Mouse (Mus musculus) megakaryocyte-erythroid progenitor cell, adult 5-6 weeks (primary cell): ENCODE results near the gene Eva1c. TPM values are rescaled to one million over a fixed set of nuclear protein-coding genes. Genes with fewer than 3 reads are reported as not detected.
A peak's percentile ranks its signal among the peaks of the same experiment; 100 is the strongest.
"Not testable (repeated sequence)": the region's sequence is repeated elsewhere in the genome, so short reads cannot be mapped to it uniquely, and the experiment has no call there.

Experiments used
- ATAC-seq: replicated peaks from 2 replicates; pipeline ENCODE4 v1.8.0; 2016; ENCODE audit warnings: mild to moderate bottlenecking, inconsistent platforms; ENCODE audit not compliant: severe bottlenecking, poor library complexity, low FRiP score, low TSS enrichment
- total RNA-seq, 2 experiments: library from RNA; stranded (forward) in 1 of 2; stranded (reverse) in 1 of 2; fragments of 200-1000, 215-1000 nt in 1 of 2; fragments of >200 nt in 1 of 2; fragmentation: Nextera tagmentation in 1 of 2; gene quantifications; 2 replicates each; pipeline ENCODE4 v1.2.3; 2014 to 2017

Eva1c gene
- total RNA-seq, 2 experiments from 2014 or later: not detected

DNA sequence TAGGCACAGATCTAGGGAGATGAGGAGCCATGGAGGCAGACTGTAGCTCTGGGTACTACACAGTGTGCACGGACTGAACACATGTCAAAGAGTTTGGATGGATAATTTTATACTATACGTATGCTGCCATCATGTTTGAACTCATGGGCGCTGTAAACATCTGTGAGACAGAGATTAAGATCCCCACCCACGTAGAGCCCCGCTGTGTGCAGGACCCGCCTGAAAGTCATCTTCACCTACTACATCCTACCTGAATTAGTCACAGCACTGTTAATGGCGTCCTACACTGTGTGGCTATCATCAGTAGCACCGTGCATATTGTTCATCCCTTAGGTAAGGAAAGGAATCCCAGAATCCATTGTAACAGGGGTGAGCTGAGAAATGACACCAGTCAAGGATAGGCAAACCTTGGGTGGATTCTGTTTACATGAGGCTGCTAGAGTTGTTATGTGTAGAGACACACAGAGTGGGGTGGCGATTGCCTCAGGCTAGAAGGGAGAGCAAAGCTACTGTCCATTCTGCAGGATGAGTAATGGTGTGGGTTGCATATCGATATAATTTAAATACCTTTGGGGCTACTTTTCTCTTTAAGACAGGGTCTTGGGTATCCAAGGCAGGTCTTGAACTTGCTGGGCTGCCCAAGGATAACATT is 4.1 kb upstream of the Eva1c start:
- 0 out of 2 replicates have a peak, but pooled peaks have one; percentile 39 for ATAC-seq

DNA sequence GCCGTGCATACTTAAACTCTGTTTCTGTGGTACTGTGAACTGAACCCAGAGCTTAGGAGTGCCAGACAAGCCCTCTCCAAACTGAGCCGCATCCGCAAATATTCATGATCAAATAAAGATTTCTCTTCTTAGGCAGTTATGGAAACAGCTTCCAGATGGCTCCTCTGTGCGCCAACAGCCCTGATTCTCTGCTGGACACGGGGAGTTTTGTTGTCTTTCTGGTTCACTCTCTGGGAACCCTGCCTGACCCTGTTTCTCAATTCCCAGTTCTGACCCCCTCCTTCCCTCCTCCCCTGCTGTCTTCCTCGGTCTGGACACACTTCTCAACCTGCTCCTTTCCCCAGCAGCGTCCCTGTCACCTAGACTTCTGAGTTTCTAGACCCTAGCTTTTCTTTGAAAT is 3.5 kb upstream of the Eva1c start:
- no peak for ATAC-seq

DNA sequence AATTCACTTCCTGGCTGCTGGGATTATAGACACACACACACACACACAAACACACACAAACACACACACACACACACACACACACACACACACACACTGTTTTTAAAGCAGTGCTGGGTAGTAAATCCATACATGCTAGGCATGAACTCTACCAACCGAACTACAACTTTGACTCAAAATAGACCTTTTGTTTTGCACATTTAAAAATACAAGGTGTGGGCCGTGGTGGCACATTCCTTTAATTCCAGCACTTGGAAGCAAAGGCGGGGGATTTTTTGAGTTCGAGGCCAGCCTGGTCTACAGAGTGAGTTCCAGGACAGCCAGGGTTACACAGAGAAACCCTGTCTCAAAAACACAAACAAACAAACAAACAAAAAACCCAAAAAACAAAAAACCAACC is 2.5 kb upstream of the Eva1c start:
- not testable (repeated sequence) for ATAC-seq

DNA sequence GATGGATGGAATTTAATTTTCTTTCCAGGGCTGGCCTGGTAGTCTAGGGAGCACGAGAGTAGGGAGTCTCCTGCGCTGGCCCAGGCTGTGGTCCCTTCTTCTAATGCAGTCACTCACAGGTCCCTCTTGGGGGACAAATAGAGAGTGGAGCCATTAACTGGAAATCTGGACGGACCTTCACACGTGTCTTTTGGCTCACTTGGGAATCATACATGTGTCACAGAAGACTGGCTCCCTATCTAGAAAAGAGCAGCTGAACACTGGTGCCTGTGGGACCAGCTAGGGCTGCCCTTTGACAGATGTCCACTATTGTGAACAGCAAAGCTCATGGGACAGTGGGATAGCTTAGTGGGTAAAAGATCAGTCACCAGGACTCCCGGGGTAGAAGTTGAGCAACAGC is 478 bp upstream of the Eva1c start:
- ATAC-seq: no peak

DNA sequence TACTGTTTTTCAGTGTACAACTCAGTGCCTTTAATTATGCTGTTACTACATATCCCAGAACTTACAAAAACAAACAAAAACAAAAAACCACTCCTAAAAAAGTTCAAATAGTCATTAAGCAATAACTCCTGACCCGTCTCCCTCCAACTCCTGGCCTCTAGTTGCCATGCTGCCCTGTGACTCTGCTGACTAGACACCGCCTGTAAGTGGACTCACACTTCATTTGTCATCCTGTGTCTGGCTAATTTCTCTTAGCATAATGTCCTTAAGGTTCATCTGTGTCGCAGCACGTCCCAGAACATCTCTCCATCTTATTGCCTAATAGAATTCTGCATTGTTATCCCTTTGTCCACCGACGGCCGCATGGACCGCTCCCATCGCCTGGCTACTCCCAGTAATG is 979 bp downstream of the Eva1c start:
- no peak for ATAC-seq

DNA sequence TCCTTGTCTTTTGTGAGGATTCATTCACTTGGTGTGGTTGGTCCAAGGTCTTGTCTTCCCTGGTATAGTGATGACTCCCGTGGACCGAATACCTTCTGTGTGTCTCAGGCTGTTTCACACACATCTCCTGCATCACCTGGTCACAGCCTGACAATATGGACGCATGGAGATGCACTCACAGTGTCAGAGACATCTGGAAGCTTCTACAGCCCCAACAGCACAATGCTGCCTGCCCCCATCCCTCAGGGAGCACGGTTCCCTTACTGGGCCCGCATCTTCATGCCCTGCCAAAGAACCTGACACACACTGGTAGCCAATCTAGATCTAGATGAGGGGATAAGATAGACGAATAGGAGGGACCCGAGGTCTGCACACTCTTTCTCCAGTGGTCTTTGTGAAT is 2.6 kb downstream of the Eva1c start:
- no peak for ATAC-seq

DNA sequence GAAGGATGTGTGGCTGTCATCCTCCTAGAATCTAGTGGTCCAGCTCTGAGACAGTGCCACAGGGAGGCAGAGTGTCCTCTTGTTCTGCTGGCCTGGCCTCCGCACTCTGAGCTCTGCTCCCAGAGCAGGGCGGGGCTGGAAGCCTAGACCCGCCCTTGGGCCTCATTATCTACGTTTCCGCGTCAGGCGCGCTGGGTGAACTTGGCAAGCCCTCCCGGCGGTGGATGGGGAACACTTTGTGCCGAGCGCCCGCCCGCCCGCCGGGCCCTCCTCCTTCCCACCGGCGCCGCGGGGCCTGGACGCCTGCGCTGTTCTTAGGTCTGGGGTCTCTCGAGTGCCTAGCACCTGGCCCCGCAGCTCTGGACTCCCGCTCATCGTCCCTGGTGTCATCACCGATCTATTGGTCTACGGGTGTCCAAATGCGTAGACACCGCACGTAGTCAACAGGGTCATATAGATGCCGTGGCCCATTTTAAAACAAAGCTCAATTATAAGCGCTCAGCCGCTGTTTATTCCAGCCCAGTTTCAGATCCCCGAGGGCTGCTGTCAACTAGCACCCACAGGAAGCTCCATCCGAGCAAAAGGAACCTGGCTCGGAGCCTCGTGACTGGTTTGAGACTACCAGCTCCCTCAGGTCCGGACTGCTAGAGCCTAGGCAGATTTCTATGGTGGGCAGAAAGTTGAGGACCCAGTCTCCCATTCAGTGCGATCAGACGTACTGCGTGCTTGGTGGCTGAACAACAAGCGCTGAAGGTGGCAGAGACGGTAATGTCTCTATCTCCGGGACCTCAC is 3.6 kb downstream of the Eva1c start:
- ATAC-seq: peak; percentile 97

DNA sequence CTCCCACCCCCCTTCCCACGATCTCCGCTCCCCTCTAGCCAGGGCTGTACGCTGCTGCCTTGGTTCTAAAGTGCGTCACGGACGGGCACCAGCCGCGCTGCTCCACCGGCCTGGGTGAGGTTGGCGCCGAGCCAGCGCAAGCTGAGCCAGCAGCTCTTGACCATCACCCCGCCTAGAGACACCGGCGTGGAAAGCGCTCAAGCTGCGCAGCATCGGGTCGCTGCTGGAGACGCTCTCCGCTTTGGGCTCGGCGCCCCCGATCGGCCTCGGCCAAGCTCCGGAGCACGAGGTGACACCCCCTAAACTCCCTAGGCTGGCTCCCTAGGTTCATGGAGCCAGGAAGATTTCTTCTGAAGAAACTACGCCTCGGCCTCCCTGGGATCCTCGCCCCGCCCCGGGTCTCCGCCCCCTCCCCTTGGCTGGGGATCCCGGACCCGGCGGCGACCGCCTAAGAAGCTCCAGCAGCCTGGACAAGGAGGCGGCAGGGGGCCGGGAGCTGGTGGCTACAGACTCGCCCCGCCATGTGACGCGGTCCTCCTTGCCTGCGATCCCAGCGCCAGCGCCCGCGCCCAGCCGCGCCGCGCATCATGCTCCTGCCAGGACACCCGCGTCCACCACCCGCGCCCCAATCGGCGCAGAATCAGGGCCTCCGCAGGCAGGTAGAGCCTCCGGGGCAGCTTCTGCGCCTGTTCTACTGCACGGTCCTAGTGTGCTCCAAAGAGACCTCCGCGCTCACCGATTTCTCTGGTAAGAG is 4.3 kb downstream of the Eva1c start:
- ATAC-seq: peak; percentile 22

DNA sequence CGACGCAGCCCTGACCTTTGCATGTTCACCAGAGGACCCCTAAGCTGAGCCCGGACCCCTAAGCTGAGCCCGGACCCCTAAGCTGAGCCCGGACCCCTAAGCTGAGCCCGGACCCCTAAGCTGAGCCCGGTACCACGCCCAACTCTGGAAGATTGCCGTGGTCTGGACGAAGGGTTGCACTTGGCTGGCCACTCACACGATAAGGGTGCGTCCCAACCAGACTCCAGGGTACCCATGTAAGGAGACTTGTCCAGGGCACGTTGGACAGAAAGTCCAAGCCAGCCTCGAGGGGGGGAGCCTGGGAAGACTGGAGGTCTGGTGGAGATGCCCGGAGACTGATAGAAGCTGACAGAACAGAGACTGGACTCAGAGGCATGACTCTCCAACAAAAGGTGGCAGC is 5.2 kb downstream of the Eva1c start:
- no peak for ATAC-seq

DNA sequence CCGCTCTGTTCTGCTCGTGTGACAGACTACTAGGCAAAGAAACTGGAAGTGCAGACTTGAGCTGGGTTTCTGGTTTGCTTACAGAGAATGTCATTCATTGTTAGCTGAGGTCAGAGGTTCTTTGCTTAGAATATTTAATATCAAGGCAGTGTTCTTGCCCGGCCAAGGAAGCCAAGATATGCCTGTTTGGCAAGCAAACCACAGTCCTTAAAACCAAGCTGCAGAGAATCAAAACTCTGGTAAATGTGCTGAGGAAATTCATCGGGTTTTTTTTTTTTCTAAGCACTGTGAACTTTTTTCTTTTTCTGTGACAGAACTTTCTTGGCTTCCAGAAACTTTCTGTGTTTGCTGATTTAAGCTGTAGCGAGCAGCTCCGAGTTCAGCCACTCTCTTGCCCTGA is 6.0 kb downstream of the Eva1c start:
- no peak for ATAC-seq

DNA sequence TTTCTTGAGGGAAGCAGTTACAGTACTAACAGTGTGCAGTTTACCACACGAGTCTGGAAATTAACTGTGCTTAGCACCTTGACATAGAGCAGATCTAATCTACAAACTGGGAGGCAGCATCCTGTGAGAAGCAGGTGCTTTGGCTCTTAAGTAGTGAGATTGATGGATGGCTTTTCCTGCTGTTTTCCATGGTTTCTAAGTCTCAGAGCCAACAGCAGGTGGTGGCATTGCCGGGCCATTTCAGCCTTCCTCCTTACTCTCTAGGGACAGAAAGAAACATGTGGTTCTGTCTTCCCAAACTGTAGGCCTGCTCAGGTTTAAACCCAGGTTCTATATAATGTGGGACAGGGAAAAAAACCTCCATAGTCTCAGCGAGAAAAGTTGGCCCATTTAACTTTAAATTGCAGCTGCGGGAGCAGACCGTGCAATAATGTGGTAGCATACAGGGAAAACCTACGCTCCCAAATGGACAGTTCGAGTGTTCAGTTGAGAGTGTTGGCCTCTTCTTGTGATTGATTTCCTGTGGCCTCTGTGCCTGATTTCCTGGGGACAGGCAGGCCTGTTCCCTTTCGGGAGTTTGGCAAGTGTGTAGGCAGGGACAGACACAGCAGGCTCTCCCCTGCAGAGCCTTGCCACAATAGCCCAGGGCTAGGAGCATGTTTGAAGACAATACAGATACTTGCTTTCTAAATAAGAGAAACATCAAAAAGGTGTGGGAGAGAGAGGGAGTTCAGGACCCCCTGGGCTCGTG is 6.7 kb downstream of the Eva1c start:
- no peak for ATAC-seq

DNA sequence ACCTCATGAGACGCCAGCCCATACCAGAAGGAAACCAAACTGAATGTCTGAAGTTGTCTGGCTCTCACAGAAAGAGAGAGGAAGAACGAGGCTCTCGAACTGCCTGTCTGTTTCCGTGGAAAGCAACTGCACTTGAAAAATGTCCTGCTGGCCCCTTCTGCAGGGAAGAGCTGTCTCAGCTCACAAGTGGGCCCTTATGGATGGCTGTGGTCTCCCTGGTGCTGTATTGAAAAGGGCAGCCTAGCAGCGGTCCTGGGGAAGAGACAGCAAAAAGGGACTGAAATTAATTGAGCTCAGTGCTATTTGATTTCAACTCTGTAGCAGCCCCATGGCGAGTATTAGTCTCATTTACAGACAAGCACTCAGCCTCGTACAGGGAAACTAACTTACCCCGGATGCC is 10.9 kb downstream of the Eva1c start:
- ATAC-seq: no peak

DNA sequence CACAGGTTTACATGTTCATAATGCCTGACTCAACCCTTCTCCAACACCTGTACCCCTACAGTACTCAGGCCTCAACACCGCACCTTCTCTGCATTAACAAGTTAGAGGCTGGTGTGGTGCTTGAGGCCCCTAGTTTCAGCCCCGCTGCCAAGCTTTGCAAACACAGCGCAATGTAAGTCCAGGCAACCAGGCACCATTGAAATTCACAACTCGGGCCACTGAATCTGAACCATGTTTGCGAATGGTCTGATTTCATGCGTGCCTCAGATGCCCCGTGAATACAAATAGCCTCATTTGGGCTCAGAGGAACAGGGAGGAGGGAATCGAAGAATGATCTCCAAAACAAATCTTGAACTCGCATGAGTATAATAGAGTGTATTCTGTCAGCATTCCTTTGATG is 15.6 kb downstream of the Eva1c start:
- ATAC-seq: no peak

DNA sequence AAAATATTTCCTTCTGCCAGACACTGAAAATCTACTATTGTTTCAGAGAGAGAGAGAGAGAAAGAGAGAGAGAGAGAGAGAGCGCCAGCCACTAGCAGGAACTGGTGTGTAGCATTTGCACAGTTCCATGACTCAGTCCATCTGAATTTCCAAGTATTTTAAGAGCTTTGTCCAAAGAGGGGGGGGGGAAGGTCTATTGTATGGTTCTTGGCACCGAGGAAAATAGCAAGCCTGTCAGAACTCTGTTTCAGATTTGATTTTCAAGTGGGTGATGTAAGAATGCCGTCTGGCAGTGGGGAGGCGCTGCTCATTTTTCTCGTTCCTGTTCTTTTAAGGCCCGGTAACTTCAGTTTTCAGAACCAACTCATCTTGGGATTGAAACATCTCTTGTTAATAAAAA is 18.5 kb downstream of the Eva1c start:
- no peak for ATAC-seq

DNA sequence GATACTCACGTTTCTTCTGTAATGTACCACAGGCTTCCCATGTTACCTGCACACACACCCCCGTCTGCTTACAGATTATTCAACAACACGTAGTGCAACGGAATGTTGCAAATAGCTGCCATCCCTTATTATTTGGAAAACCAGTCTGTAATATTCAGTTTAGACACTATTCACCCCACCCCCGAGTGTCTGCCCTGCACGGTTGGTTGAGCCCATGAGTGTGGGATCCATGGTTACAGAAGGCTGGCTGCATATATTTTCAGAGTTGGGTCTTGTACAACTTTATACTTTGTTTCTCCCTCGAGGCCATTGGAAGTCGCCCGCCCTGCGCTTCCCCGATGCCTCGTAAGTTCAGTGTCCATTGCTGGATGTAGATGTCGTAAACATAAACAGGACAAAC is 19.1 kb downstream of the Eva1c start:
- no peak for ATAC-seq

DNA sequence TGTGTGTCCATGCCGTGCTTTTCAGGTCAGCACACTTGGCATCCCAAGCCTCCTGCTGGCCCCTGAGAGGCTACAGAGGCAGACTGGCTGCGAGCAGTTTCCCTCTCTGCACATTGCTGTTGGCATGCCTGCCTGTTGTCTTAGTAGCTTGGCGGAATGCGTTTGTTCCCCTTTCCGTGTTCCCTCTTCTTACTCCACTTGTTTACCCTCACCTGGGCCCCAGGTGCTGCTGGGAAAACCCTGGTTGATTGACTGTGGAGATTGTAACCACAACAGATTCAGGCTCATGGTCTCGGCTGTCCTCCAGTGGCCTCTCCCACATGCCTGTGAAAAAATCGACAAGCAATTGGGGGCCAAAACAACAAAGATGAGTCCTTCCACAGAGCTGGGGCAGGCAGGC is 22.2 kb downstream of the Eva1c start:
- no peak for ATAC-seq

DNA sequence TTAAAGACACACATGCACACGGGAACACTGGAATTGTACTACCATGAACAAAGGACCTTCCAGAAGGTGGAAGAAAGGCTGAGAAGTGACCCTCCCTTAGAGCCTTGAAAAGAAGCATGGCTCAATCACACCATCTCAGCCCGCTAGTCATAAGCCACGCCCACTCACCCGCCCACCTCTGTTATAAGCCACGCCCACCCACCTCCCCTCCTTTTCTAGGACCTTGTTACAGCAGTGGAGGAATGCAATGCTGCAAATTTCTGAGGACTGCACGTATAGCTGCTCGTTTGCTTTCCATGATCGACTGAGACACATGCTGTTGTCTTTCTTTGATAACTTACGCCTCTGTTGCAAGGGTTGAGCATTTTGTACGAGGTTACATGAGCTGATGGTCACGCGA is 22.7 kb downstream of the Eva1c start:
- peak; percentile 66 for ATAC-seq

DNA sequence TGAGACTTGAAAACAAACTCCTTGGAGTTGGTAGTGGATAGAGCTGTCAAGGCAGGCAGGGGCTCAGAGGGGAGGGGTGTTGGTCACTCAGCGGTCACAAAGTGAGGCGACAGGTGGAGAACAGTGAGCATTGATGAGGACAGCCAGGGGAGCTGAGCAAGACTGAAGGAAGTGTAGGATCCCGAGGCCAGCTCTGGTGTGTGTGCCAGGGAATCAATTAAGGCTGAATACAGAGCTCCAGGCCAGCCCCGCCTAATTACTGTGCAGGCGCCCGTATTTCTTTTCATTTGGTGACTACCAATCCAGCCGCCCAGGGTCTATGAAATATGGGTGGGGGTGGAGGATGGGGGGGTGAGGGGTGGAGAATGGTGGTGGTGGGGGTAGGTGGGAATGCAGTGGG is 24.4 kb downstream of the Eva1c start:
- ATAC-seq: no peak

DNA sequence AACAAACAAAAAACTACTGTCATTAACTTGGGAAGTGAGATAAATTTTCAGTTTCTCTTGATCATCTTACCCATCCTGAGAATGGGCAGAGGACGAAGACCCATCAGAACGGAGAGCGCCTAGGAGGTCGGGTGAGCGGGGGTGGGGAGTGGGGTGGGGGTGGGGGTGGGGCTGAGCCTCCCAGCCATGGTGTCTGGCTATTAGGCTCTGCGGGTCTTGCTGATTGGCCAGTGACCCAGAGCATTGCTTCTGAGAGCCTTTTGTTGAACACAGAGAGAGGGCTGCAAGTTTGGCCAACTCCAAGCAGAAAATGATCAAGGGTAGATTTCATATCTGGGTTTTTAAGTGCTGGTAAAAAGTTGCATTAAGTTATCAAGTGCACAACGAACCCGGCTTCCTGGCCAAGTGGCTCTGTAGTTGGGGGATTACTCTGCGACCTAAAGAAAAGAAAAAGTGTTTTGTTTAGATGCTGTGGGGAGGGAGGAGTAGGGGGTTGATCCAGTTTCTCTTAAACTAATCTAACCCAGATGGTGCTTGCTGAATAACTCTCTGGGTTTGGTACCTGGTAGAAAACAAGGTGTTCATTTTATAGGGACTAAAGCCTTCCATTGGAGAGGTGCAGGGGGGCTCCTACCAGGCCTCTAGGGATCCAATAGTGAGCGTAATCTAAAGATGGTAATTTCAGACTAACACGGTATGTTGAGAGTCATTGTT is 25.3 kb downstream of the Eva1c start:
- ATAC-seq: no peak
